Mouse (Mus musculus): ENCODE results near the gene Hdx.

Gene Hdx

DNA sequence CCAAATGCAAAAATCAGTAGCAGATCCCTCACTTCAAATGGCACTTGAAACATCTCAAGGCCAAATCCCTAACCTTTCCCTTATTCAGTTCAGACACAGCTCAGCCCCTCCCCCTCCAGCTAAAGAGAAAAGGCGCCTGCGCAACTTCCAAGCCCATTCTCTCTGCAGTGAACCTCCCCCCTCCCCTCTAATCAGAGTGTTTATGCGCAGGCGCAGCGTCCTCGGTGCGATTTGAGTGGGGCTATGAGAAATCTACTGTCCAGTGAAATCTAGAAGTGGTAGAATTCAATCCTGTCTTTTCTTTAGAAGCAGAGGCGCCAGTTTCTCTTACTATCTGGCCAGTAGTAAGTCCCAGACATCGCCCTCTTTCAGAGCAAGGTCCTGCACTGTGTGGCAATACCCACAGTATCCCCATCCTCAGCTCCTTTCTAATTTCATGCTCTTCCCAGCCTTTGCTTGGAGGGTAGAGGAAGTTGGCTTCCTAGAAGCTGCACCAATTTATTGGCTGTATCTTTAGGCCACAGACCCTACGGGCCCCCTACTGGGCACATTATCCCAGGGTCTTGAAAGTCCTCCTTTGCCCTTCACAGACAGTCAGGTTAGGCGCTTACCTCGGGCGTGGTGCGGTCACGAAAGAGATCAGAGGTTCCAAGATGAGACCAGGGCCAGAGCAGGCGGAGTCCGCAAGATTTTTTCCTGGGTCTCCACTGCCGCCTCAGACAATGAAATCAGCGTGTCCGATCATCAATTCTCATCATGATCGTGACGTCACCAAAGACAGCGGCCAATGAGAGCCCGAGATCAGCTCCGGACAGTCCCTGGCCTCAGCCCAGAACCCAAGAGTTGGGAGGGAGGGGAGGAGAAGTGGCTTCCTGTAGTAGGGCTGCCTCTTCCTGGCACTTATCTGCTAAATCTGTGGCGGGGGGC is at the start of gene Hdx:
Gene Hdx, minus strand, starts transcription at position 724 of the 927 bp plus-strand sequence.
- DNase-seq = peak; percentile 50 to 68

GRCm38 (mm10) chrX:111685665-111686064 is 11.2 kb downstream of the Hdx start:
- no peak for DNase-seq

DNA sequence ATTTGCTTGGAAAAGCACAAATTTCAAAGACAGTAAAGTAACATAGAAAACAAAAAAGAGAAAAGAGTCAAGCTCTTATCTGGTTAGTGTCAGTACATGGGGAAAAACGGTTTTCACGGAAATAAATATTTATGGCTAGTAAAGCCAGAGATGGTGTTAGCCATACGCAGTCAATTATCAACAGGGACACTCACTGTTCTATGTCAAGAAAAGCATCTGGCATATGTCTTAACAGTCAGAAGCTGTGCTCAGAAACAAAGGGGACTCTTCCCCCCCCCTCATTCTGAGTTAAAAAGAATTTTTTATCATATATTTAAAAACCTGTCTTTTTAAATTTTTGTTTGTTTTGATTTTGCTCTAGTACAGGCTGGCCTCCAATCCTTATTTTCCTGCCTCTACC is 25.2 kb downstream of the Hdx start:
- no peak for DNase-seq

DNA sequence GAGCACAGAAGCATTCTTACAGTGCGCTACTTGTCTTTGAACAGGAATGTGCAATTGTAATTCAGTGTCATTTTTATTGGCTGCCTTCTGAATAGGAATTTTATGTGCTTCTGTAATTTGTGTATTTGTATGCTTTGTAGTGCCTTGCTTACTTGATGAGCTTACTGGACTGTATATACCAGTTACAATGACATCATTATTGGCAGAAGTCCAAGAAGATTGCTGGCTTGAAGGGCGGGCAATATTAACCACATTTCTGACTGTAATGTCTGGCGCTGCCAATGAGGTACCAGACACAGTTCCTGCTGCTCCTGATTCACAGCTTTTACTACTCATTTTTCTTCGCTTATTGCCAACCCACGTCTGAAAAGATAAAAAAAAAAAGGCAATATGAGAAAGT is 36.5 kb downstream of the Hdx start:
- DNase-seq = no peak

GRCm38 (mm10) chrX:111658671-111659070 is 38.2 kb downstream of the Hdx start:
- DNase-seq = no peak

DNA sequence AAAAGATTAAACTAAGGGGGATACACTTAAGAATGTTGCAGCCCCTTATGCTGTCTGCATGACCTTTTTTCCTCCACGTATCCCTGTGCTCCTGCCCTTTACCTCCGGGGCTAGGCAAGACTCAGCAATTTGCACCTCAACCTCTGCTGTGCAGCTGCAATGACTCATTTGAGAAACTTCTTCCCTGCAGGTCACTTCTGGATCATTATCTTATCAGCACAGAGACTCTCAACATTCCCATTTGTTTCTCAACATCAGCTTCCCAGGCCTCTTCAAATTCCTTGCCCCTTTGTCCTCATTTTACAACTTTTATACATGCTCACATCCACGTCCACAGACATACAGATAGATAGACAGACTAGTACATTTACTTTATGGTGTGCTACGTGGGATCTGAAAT is 51.9 kb downstream of the Hdx start:
- no peak for DNase-seq

GRCm38 (mm10) chrX:111640616-111641015 is 56.3 kb downstream of the Hdx start:
- DNase-seq = no peak

- DNase-seq = no peak
Measured at GRCm38 (mm10) chrX:111597631-111598161, 99.2 kb downstream of the Hdx start.

DNA sequence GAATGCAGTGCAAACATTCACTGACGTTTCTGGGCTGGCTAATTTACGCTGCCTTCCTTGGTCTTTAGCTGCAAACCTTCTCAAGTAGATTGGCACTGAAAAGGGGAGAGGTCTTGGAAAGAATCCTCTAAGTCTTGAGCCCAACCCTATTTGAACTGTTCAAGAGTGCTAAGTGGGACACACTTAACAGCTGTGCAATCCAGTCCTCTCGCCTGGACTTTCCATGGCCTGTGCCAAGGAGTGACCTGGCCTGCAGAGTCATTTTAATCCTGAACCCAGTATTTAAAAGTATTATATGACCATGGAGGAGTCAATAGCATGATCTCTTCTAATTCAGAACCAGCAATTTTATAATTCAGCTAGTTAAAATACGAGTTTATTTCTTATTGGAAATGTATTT is 109.3 kb downstream of the Hdx start:
- no peak for DNase-seq

- no peak for DNase-seq
Measured at GRCm38 (mm10) chrX:111577044-111577443, 119.8 kb downstream of the Hdx start.

DNA sequence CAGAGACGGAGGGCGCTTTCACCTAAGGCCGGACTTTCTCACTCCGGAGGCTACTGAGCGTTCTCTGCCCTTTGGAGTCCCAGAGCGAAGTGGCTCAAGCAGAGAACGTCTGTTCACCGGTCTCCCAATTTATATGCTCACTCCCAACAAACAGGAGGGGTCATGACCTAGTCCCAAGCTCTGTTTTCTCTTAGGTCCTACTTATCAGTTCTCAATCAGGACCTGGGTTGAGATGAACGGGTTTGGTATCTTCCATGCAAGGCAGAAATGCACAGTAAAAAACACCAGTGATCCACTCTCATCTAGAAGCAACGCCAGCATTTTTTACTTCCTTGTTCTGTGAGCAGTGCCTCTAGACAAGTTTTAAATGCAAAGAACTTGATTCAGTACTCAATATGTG is 159.0 kb downstream of the Hdx start, which contains the start of gene Rps6ka6:
Gene Rps6ka6, minus strand, starts transcription at position 101 of the 400 bp plus-strand sequence.
- no peak for DNase-seq

Measured in kidney, postnatal 25 days (tissue).